Mouse (Mus musculus): ENCODE data around the gene Samt3.

Gene Samt3

GRCm38 (mm10) chrX:86043899-86044298 lies at the start of gene Samt3:
Samt3 (plus strand) TSS chrX:86044199.
- no peak for DNase-seq (ENCODE audit: low read depth, low spot score)

- peak; percentile 57 for DNase-seq (ENCODE audit: low read depth, low spot score)
Observed at GRCm38 (mm10) chrX:86016591-86016990, 27.4 kb upstream of the Samt3 start.

- no peak for DNase-seq (ENCODE audit: low read depth, low spot score)
Observed at GRCm38 (mm10) chrX:86088672-86089071, 44.7 kb downstream of the Samt3 start.

Measured in ZHBTc4 (cell line).